Mouse (Mus musculus) MEL (cell line): ENCODE results near the gene Pax4. TPM values are rescaled to one million over a fixed set of nuclear protein-coding genes. Genes with fewer than 3 reads are reported as not detected.

ENCODE experiments used
- DNase-seq: peaks from one replicate; pipeline ENCODE4 v3.0.0; 2011; ENCODE audit warnings: low read depth, low spot score
- H3K27ac ChIP-seq: 2 replicates; pipeline ENCODE4 v1.5.1; 2012; ENCODE audit warnings: low read depth, mild to moderate bottlenecking, control low read depth, low read length, moderate library complexity; ENCODE audit not compliant: control insufficient read depth
- H3K27me3 ChIP-seq, 2 experiments: fragments of 150-350 bp in 1 of 2; sonication (generic) in 1 of 2; 2 replicates each; pipeline ENCODE4 v1.6.1; 2012; ENCODE audit warnings: low read length in 2 of 2, mild to moderate bottlenecking in 2 of 2, improper control_type of control experiment in 1 of 2, moderate library complexity in 1 of 2; ENCODE audit not compliant: insufficient read depth in 2 of 2, control insufficient read depth in 1 of 2
- H3K36me3 ChIP-seq, 2 experiments: 2 replicates each; pipeline ENCODE4 v1.6.1; 2012 to 2014; ENCODE audit warnings: low read length in 2 of 2, improper control_type of control experiment in 1 of 2, inconsistent platforms in 1 of 2, mild to moderate bottlenecking in 1 of 2; ENCODE audit not compliant: insufficient read depth in 2 of 2, control insufficient read depth in 1 of 2
- H3K4me1 ChIP-seq, 2 experiments: fragments of 150-350 bp in 1 of 2; sonication (generic) in 1 of 2; 2 replicates each; pipeline ENCODE4 v1.6.1; 2012; ENCODE audit warnings: low read length in 2 of 2, improper control_type of control experiment in 1 of 2, mild to moderate bottlenecking in 1 of 2; ENCODE audit not compliant: insufficient read depth in 2 of 2, control insufficient read depth in 1 of 2
- H3K4me3 ChIP-seq, 2 experiments: fragments of 150-350 bp in 1 of 2; sonication (generic) in 1 of 2; 2 replicates each; pipeline ENCODE4 v1.5.1; 2012; ENCODE audit warnings: low read depth in 2 of 2, low read length in 2 of 2, mild to moderate bottlenecking in 2 of 2, moderate library complexity in 2 of 2, control low read depth in 1 of 2, improper control_type of control experiment in 1 of 2; ENCODE audit not compliant: control insufficient read depth in 1 of 2, insufficient read depth in 1 of 2
- H3K79me2 ChIP-seq: 2 replicates; pipeline ENCODE4 v1.6.1; 2012; ENCODE audit warnings: mild to moderate bottlenecking, low read length, moderate library complexity; ENCODE audit not compliant: control insufficient read depth, poor library complexity, insufficient read depth
- H3K9ac ChIP-seq: 2 replicates; pipeline ENCODE4 v1.6.1; 2012; ENCODE audit warnings: low read depth, mild to moderate bottlenecking, control low read depth, low read length, moderate library complexity; ENCODE audit not compliant: control insufficient read depth, poor library complexity, severe bottlenecking
- H3K9me3 ChIP-seq: fragments of 150-350 bp; sonication (generic); replicated peaks from 2 replicates; pipeline ENCODE4 v1.6.1; 2012; ENCODE audit warnings: mild to moderate bottlenecking, low read length, improper control_type of control experiment, moderate library complexity; ENCODE audit not compliant: insufficient read depth
- BHLHE40 ChIP-seq: IDR thresholded peaks from 2 replicates; pipeline ENCODE4 v1.6.1; 2012; ENCODE audit warnings: low read depth, mild to moderate bottlenecking, inconsistent platforms, low read length, improper control_type of control experiment, borderline replicate concordance
- CHD1 ChIP-seq: IDR thresholded peaks from 2 replicates; pipeline ENCODE4 v1.6.1; 2012; ENCODE audit warnings: low read depth, mild to moderate bottlenecking, inconsistent platforms, low read length, improper control_type of control experiment
- CHD2 ChIP-seq: IDR thresholded peaks from 2 replicates; pipeline ENCODE4 v1.6.1; 2011; ENCODE audit warnings: low read length, improper control_type of control experiment
- CTCF ChIP-seq, 3 experiments: IDR thresholded peaks in 2 of 3; conservative IDR thresholded peaks in 1 of 3; 2 replicates each; pipeline ENCODE4 v1.5.1; 2011 to 2012; ENCODE audit warnings: low read length in 3 of 3, low read depth in 2 of 3, mild to moderate bottlenecking in 2 of 3, improper control_type of control experiment in 1 of 3, inconsistent platforms in 1 of 3, mixed read lengths in 1 of 3, moderate library complexity in 1 of 3; ENCODE audit not compliant: control insufficient read depth in 1 of 3, insufficient read depth in 1 of 3, poor library complexity in 1 of 3, severe bottlenecking in 1 of 3
- E2F4 ChIP-seq: IDR thresholded peaks from 2 replicates; pipeline ENCODE4 v1.6.1; 2011; ENCODE audit warnings: low read depth, low read length, improper control_type of control experiment, borderline replicate concordance
- ELF1 ChIP-seq: IDR thresholded peaks from 2 replicates; pipeline ENCODE4 v1.6.1; 2014; ENCODE audit warnings: low read depth, mild to moderate bottlenecking, inconsistent platforms, low read length, improper control_type of control experiment, moderate library complexity
- EP300 ChIP-seq, 2 experiments: IDR thresholded peaks; 2 replicates each; pipeline ENCODE4 v1.6.1; 2011; ENCODE audit warnings: improper control_type of control experiment in 2 of 2, low read length in 2 of 2, low read depth in 1 of 2, mild to moderate bottlenecking in 1 of 2
- ETS1 ChIP-seq: IDR thresholded peaks from 2 replicates; pipeline ENCODE4 v1.6.1; 2012; ENCODE audit warnings: low read depth, mild to moderate bottlenecking, inconsistent platforms, low read length, improper control_type of control experiment, moderate library complexity
- GABPA ChIP-seq: IDR thresholded peaks from 2 replicates; pipeline ENCODE4 v1.6.1; 2012; ENCODE audit warnings: low read depth, mild to moderate bottlenecking, inconsistent platforms, low read length, improper control_type of control experiment, moderate library complexity
- GATA1 ChIP-seq: IDR thresholded peaks from 2 replicates; pipeline ENCODE4 v1.6.1; 2011; ENCODE audit warnings: low read depth, low read length, improper control_type of control experiment
- HCFC1 ChIP-seq: IDR thresholded peaks from 2 replicates; pipeline ENCODE4 v1.6.1; 2012; ENCODE audit warnings: low read depth, mild to moderate bottlenecking, inconsistent platforms, low read length, improper control_type of control experiment, moderate library complexity
- JUND ChIP-seq: IDR thresholded peaks from 2 replicates; pipeline ENCODE4 v1.6.1; 2011; ENCODE audit warnings: low read depth, mild to moderate bottlenecking, improper control_type of control experiment, low read length
- KAT2A ChIP-seq: conservative IDR thresholded peaks from 2 replicates; pipeline ENCODE4 v1.6.1; 2012; ENCODE audit warnings: low read depth, low read length, improper control_type of control experiment, inconsistent platforms
- MAFK ChIP-seq: IDR thresholded peaks from 2 replicates; pipeline ENCODE4 v1.6.1; 2011; ENCODE audit warnings: low read depth, mild to moderate bottlenecking, low read length, improper control_type of control experiment, borderline replicate concordance
- MAX ChIP-seq: IDR thresholded peaks from 2 replicates; pipeline ENCODE4 v1.6.1; 2011; ENCODE audit warnings: low read length, improper control_type of control experiment
- MAZ ChIP-seq: IDR thresholded peaks from 2 replicates; pipeline ENCODE4 v1.6.1; 2012; ENCODE audit warnings: low read depth, mild to moderate bottlenecking, inconsistent platforms, low read length, improper control_type of control experiment
- MEF2A ChIP-seq: IDR thresholded peaks from 2 replicates; pipeline ENCODE4 v1.6.1; 2014; ENCODE audit warnings: low read depth, mild to moderate bottlenecking, inconsistent platforms, low read length, improper control_type of control experiment; ENCODE audit not compliant: poor library complexity, insufficient replicate concordance, severe bottlenecking; ENCODE audit errors: extremely low read depth
- MXI1 ChIP-seq: IDR thresholded peaks from 2 replicates; pipeline ENCODE4 v1.6.1; 2011; ENCODE audit warnings: mild to moderate bottlenecking, low read depth, low read length, improper control_type of control experiment
- MYB ChIP-seq: IDR thresholded peaks from 2 replicates; pipeline ENCODE4 v1.6.1; 2011; ENCODE audit warnings: mild to moderate bottlenecking, low read depth, low read length, improper control_type of control experiment
- MYC ChIP-seq: IDR thresholded peaks from 2 replicates; pipeline ENCODE4 v1.6.1; 2011; ENCODE audit warnings: low read depth, mild to moderate bottlenecking, low read length, improper control_type of control experiment, moderate library complexity
- NRF1 ChIP-seq: IDR thresholded peaks from 2 replicates; pipeline ENCODE4 v1.6.1; 2014; ENCODE audit warnings: low read depth, mild to moderate bottlenecking, inconsistent platforms, low read length, improper control_type of control experiment, moderate library complexity; ENCODE audit not compliant: poor library complexity, insufficient read depth, severe bottlenecking
- POLR2A ChIP-seq, 2 experiments: IDR thresholded peaks; 2 replicates each; pipeline ENCODE4 v1.6.1; 2011 to 2012; ENCODE audit warnings: low read length in 2 of 2, mild to moderate bottlenecking in 2 of 2, control low read depth in 1 of 2, improper control_type of control experiment in 1 of 2, low read depth in 1 of 2, moderate library complexity in 1 of 2; ENCODE audit not compliant: control insufficient read depth in 1 of 2, insufficient read depth in 1 of 2, poor library complexity in 1 of 2
- RAD21 ChIP-seq: IDR thresholded peaks from 2 replicates; pipeline ENCODE4 v1.6.1; 2011; ENCODE audit warnings: mild to moderate bottlenecking, low read depth, low read length, improper control_type of control experiment
- RCOR1 ChIP-seq: IDR thresholded peaks from 2 replicates; pipeline ENCODE4 v1.6.1; 2012; ENCODE audit warnings: low read depth, mild to moderate bottlenecking, inconsistent platforms, low read length, improper control_type of control experiment
- SIN3A ChIP-seq: IDR thresholded peaks from 2 replicates; pipeline ENCODE4 v1.6.1; 2012; ENCODE audit warnings: low read length, improper control_type of control experiment, inconsistent platforms
- SMC3 ChIP-seq: IDR thresholded peaks from 2 replicates; pipeline ENCODE4 v1.6.1; 2011; ENCODE audit warnings: low read depth, low read length, improper control_type of control experiment
- TAL1 ChIP-seq: IDR thresholded peaks from 2 replicates; pipeline ENCODE4 v1.6.1; 2012; ENCODE audit warnings: mild to moderate bottlenecking, inconsistent platforms, low read length, moderate library complexity, mixed read lengths
- TBP ChIP-seq: IDR thresholded peaks from 2 replicates; pipeline ENCODE4 v1.8.0; 2011; ENCODE audit warnings: low read depth, low read length, improper control_type of control experiment
- TCF12 ChIP-seq: IDR thresholded peaks from 2 replicates; pipeline ENCODE4 v1.6.1; 2014; ENCODE audit warnings: low read depth, mild to moderate bottlenecking, inconsistent platforms, low read length, improper control_type of control experiment, moderate library complexity
- UBTF ChIP-seq: IDR thresholded peaks from 2 replicates; pipeline ENCODE4 v1.6.1; 2012; ENCODE audit warnings: low read depth, mild to moderate bottlenecking, inconsistent platforms, low read length, improper control_type of control experiment, moderate library complexity, borderline replicate concordance; ENCODE audit not compliant: insufficient read depth
- USF1 ChIP-seq: IDR thresholded peaks from 2 replicates; pipeline ENCODE4 v1.6.1; 2014; ENCODE audit warnings: low read depth, mild to moderate bottlenecking, inconsistent platforms, low read length, improper control_type of control experiment, moderate library complexity
- USF2 ChIP-seq, 2 experiments: IDR thresholded peaks; 2 replicates each; pipeline ENCODE4 v1.6.1; 2011 to 2012; ENCODE audit warnings: improper control_type of control experiment in 2 of 2, low read length in 2 of 2, borderline replicate concordance in 1 of 2, inconsistent platforms in 1 of 2, low read depth in 1 of 2, mild to moderate bottlenecking in 1 of 2; ENCODE audit not compliant: insufficient read depth in 1 of 2
- ZC3H11A ChIP-seq: IDR thresholded peaks from 2 replicates; pipeline ENCODE4 v1.6.1; 2012; ENCODE audit warnings: low read depth, mild to moderate bottlenecking, inconsistent platforms, low read length, improper control_type of control experiment
- ZKSCAN1 ChIP-seq: IDR thresholded peaks from 2 replicates; pipeline ENCODE4 v1.6.1; 2012; ENCODE audit warnings: low read depth, mild to moderate bottlenecking, inconsistent platforms, low read length, improper control_type of control experiment, moderate library complexity
- ZMIZ1 ChIP-seq: IDR thresholded peaks from 2 replicates; pipeline ENCODE4 v1.6.1; 2012; ENCODE audit warnings: low read depth, mild to moderate bottlenecking, inconsistent platforms, low read length, improper control_type of control experiment, moderate library complexity
- polyA plus RNA-seq, 2 experiments: library from polyadenylated mRNA; stranded (reverse) in 1 of 2; unstranded in 1 of 2; fragments of >175 nt in 1 of 2; fragments of >200 nt in 1 of 2; gene quantifications; 2 replicates each; pipeline versions ENCODE4 v1.2.1 to v1.2.4; 2012; ENCODE audit warnings: low replicate concordance in 2 of 2, low read depth in 1 of 2; ENCODE audit not compliant: insufficient read length in 2 of 2, insufficient read depth in 1 of 2, missing spikeins in 1 of 2
- total RNA-seq: library from RNA; depleted of rRNA; stranded (reverse); fragments of 300-350 nt; gene quantifications from 2 replicates; pipeline ENCODE4 v1.2.3, GENCODE M21; 2012

Gene Pax4
- total and polyA plus RNA-seq, 3 experiments = not detected

GRCm38 (mm10) chr6:28423767-28424695, 25.1 kb downstream of the Pax4 start:
- Histone ChIP-seq H3K36me3 (peaks cover 0 to 17% of the 10 kb centered on the region in 2 experiments; a peak in 2 of 4 replicates), H3K27ac (no peak overlapping the region; the same call in 1 of the 2 replicates), H3K9ac (peak overlapping the region; percentile 94), H3K4me3 (peak overlapping the region; percentile 90 to 98), H3K9me3 (no peaks in the 10 kb centered on the region), H3K79me2 (peaks cover 13% of the 10 kb centered on the region), H3K27me3 (no peaks in the 10 kb centered on the region), H3K4me1 (peaks cover 2 to 32% of the 10 kb centered on the region in 2 experiments)
- DNase-seq = peak; percentile 66
- TF ChIP-seq TCF12 (peak; percentile 48; the same call in 1 of the 2 replicates), ZKSCAN1 (no peak), MXI1 (no peak), UBTF (no peak), ZMIZ1 (no peak), ELF1 (no peak), RAD21 (no peak), EP300 (IDR thresholded peaks at IDR 0.05; ENCODE audit: low read depth in 1 of 2, low read length in 2 of 2) (peak; percentile 26 to 44; a peak in 2 of 4 replicates), GABPA (no peak), KAT2A (no peak; the same call in 1 of the 2 replicates), TAL1 (peak; percentile 71), TBP (no peak), ZC3H11A (no peak), MEF2A (no peak), GATA1 (peak; percentile 68), USF1 (no peak), SIN3A (peak; percentile 52), CHD2 (no peak), USF2 (IDR thresholded peaks at IDR 0.05; ENCODE audit: borderline replicate concordance in 1 of 2, insufficient read depth in 1 of 2, low read depth in 1 of 2, low read length in 2 of 2) (no peak), ETS1 (no peak), POLR2A (IDR thresholded peaks at IDR 0.05; ENCODE audit: control insufficient read depth in 1 of 2, insufficient read depth in 1 of 2, low read depth in 1 of 2, low read length in 2 of 2, poor library complexity in 1 of 2) (peak in 1 of 2 experiments; percentile 41; a peak in 1 of 4 replicates), MAZ (peak; percentile 40; the same call in 1 of the 2 replicates), HCFC1 (no peak), CTCF (IDR thresholded peaks at IDR 0.05 in 2 of 3, conservative IDR thresholded peaks at IDR 0.05 in 1 of 3; ENCODE audit: control insufficient read depth in 1 of 3, insufficient read depth in 1 of 3, low read depth in 2 of 3, low read length in 3 of 3, poor library complexity in 1 of 3, severe bottlenecking in 1 of 3) (peak in 2 of 3 experiments; percentile 41 to 58; a peak in 4 of 6 replicates), NRF1 (no peak), MAFK (no peak), MAX (no peak), RCOR1 (no peak), CHD1 (no peak), JUND (no peak), BHLHE40 (no peak), E2F4 (no peak), MYC (no peak), SMC3 (peak; percentile 13; the same call in 1 of the 2 replicates), MYB (no peak)
